Mouse (Mus musculus) right cerebral cortex, postnatal 4 days (tissue): Measurements from ENCODE around the gene Evl.
"Not testable (repeated sequence)": the region's sequence is repeated elsewhere in the genome, so short reads cannot be mapped to it uniquely, and the experiment has no call there.

Experiments
- DNase-seq: peaks from one replicate; pipeline ENCODE4 v3.0.0-alpha.2; 2022

The Evl gene

GRCm38 (mm10) chr12:108554120-108554841, at the start of gene Evl:
Gene Evl (plus strand): TSS chr12:108554720.
- DNase-seq = peak; percentile 95

- DNase-seq = no peak
Observed at GRCm38 (mm10) chr12:108505846-108506245, 48.7 kb upstream of the Evl start.

GRCm38 (mm10) chr12:108507046-108507445, 47.5 kb upstream of the Evl start:
- DNase-seq = not testable (repeated sequence)

- DNase-seq = no peak
Observed at GRCm38 (mm10) chr12:108510571-108510970, 43.9 kb upstream of the Evl start.

GRCm38 (mm10) chr12:108511009-108511408, 43.5 kb upstream of the Evl start:
- no peak for DNase-seq

GRCm38 (mm10) chr12:108515464-108515863, 39.1 kb upstream of the Evl start:
- no peak for DNase-seq

GRCm38 (mm10) chr12:108519374-108519773, 35.1 kb upstream of the Evl start:
- DNase-seq = no peak

GRCm38 (mm10) chr12:108529214-108529613, 25.3 kb upstream of the Evl start:
- DNase-seq = peak; percentile 72

- DNase-seq = no peak
Observed at GRCm38 (mm10) chr12:108534484-108534883, 20.0 kb upstream of the Evl start.

- DNase-seq = peak; percentile 44
Observed at GRCm38 (mm10) chr12:108536461-108536860, 18.1 kb upstream of the Evl start.

- no peak for DNase-seq
Observed at GRCm38 (mm10) chr12:108541088-108541487, 13.4 kb upstream of the Evl start.

GRCm38 (mm10) chr12:108546508-108547153, 7.9 kb upstream of the Evl start:
- DNase-seq = peak; percentile 13

- DNase-seq = peak; percentile 1
Observed at GRCm38 (mm10) chr12:108547251-108547875, 7.2 kb upstream of the Evl start.

- DNase-seq = no peak
Observed at GRCm38 (mm10) chr12:108551731-108552130, 2.8 kb upstream of the Evl start.

GRCm38 (mm10) chr12:108553079-108553478, 1.4 kb upstream of the Evl start:
- no peak for DNase-seq

- DNase-seq = no peak
Observed at GRCm38 (mm10) chr12:108554861-108555556, 489 bp downstream of the Evl start.

GRCm38 (mm10) chr12:108558194-108558593, 3.7 kb downstream of the Evl start:
- no peak for DNase-seq

- DNase-seq = no peak
Observed at GRCm38 (mm10) chr12:108563238-108563637, 8.7 kb downstream of the Evl start.

GRCm38 (mm10) chr12:108564910-108565506, 10.5 kb downstream of the Evl start:
- no peak for DNase-seq

GRCm38 (mm10) chr12:108579156-108579871, 24.8 kb downstream of the Evl start:
- no peak for DNase-seq

- no peak for DNase-seq
Observed at GRCm38 (mm10) chr12:108583775-108584174, 29.3 kb downstream of the Evl start.

GRCm38 (mm10) chr12:108590131-108590530, 35.6 kb downstream of the Evl start:
- no peak for DNase-seq
